Mouse (Mus musculus) G1E (cell line): ENCODE measurements at regions not wholly inside any gene's neighbourhood (a gene's known extent, or its start where the extent isn't known, plus 50 kb on each side); places are given as distances from the start of the nearest gene placed in this dataset.

Experiments used
- ATAC-seq: 2 replicates; pipeline ENCODE4 v1.8.0; 2016; ENCODE audit warnings: mild to moderate bottlenecking; ENCODE audit not compliant: insufficient number of reproducible peaks, poor library complexity, low FRiP score, severe bottlenecking; ENCODE audit errors: extremely low read depth
- DNase-seq: peaks from one replicate; pipeline ENCODE4 v3.0.0; 2012; ENCODE audit warnings: low spot score
- H3K27me3 ChIP-seq: 2 replicates; pipeline ENCODE4 v1.6.1; 2012; ENCODE audit warnings: mild to moderate bottlenecking, low read length, inconsistent platforms; ENCODE audit not compliant: insufficient read depth
- H3K36me3 ChIP-seq: replicated peaks from 2 replicates; pipeline ENCODE3; 2012; ENCODE audit warnings: mild to moderate bottlenecking, inconsistent platforms
- H3K4me1 ChIP-seq: 2 replicates; pipeline ENCODE4 v1.6.1; 2012; ENCODE audit warnings: low read depth, low read length, inconsistent platforms, mixed read lengths; ENCODE audit not compliant: insufficient read depth
- H3K4me3 ChIP-seq: 2 replicates; pipeline ENCODE4 v1.5.1; 2012; ENCODE audit warnings: low read depth, mild to moderate bottlenecking, inconsistent platforms, low read length, moderate library complexity, mixed read lengths
- H3K9me3 ChIP-seq: replicated peaks from 2 replicates; pipeline ENCODE4 v1.6.1; 2012; ENCODE audit warnings: inconsistent platforms
- CTCF ChIP-seq: IDR thresholded peaks from 2 replicates; pipeline ENCODE4 v1.5.1; 2012; ENCODE audit warnings: low read depth, low read length, inconsistent platforms, mixed read lengths
- GATA1 ChIP-seq: IDR thresholded peaks from 2 replicates; pipeline ENCODE4 v1.6.1; 2012; ENCODE audit warnings: borderline replicate concordance, low read length, inconsistent platforms, mixed read lengths
- GATA2 ChIP-seq: IDR thresholded peaks from 2 replicates; pipeline ENCODE4 v1.6.1; 2012; ENCODE audit warnings: low read depth, low read length, inconsistent platforms, borderline replicate concordance
- POLR2AphosphoS5 ChIP-seq: IDR thresholded peaks from 2 replicates; pipeline ENCODE4 v1.6.1; 2012; ENCODE audit warnings: low read depth, low read length, inconsistent platforms; ENCODE audit not compliant: insufficient replicate concordance
- TAL1 ChIP-seq: conservative IDR thresholded peaks from 2 replicates; pipeline ENCODE4 v1.6.1; 2012; ENCODE audit warnings: low read depth, low read length, inconsistent platforms, mixed read lengths

- DNase-seq: no peak
- ATAC-seq: no peak
- no peak overlapping the region for H3K4me3 ChIP-seq
- TF ChIP-seq GATA1 (no peak), POLR2AphosphoS5 (no peak), CTCF (no peak), GATA2 (no peak), TAL1 (no peak)
- H3K9me3 ChIP-seq: peaks cover 63% of the 10 kb centered on the region
- no peaks in the 10 kb centered on the region for H3K4me1 ChIP-seq
- H3K36me3 ChIP-seq: no peaks in the 10 kb centered on the region
- no peaks in the 10 kb centered on the region for H3K27me3 ChIP-seq
Measured at GRCm38 (mm10) chr1:88954784-88955183, 115.4 kb upstream of the Sh3bp4 start.

- Histone ChIP-seq H3K36me3 (no peaks in the 10 kb centered on the region), H3K4me3 (no peak overlapping the region), H3K27me3 (no peaks in the 10 kb centered on the region), H3K9me3 (peaks cover 80% of the 10 kb centered on the region), H3K4me1 (no peaks in the 10 kb centered on the region)
- TF ChIP-seq CTCF (no peak), GATA2 (no peak), GATA1 (no peak), TAL1 (no peak), POLR2AphosphoS5 (no peak)
- DNase-seq (no peak), ATAC-seq (no peak)
Measured at GRCm38 (mm10) chr1:88957061-88957460, 113.2 kb upstream of the Sh3bp4 start.

- Histone ChIP-seq H3K36me3 (no peaks in the 10 kb centered on the region), H3K4me3 (no peak overlapping the region), H3K4me1 (no peaks in the 10 kb centered on the region), H3K27me3 (no peaks in the 10 kb centered on the region), H3K9me3 (peaks cover 86% of the 10 kb centered on the region)
- DNase-seq: no peak
- ATAC-seq: no peak
- TF ChIP-seq CTCF: no peak
- TF ChIP-seq GATA2: no peak
- no peak for TF ChIP-seq TAL1
- no peak for TF ChIP-seq GATA1
- TF ChIP-seq POLR2AphosphoS5: no peak
Measured at GRCm38 (mm10) chr1:88959715-88960114, 110.5 kb upstream of the Sh3bp4 start.

GRCm38 (mm10) chr1:88960142-88960541 lies 110.1 kb upstream of the Sh3bp4 start:
- H3K36me3 ChIP-seq: no peaks in the 10 kb centered on the region
- no peak for TF ChIP-seq GATA1
- H3K4me1 ChIP-seq: no peaks in the 10 kb centered on the region
- H3K9me3 ChIP-seq: peaks cover 84% of the 10 kb centered on the region
- H3K27me3 ChIP-seq: no peaks in the 10 kb centered on the region
- no peak for DNase-seq
- ATAC-seq: no peak
- no peak overlapping the region for H3K4me3 ChIP-seq

- DNase-seq (no peak), ATAC-seq (no peak)
- TF ChIP-seq POLR2AphosphoS5: no peak
- no peak for TF ChIP-seq GATA1
- no peak for TF ChIP-seq GATA2
- TF ChIP-seq TAL1: no peak
- TF ChIP-seq CTCF: no peak
Measured at GRCm38 (mm10) chr1:88964045-88964747, 106.0 kb upstream of the Sh3bp4 start.

GRCm38 (mm10) chr1:88966416-88966815 lies 103.8 kb upstream of the Sh3bp4 start:
- Histone ChIP-seq H3K4me1 (no peaks in the 10 kb centered on the region), H3K36me3 (no peaks in the 10 kb centered on the region), H3K9me3 (peaks cover 71% of the 10 kb centered on the region), H3K27me3 (no peaks in the 10 kb centered on the region), H3K4me3 (no peak overlapping the region)
- ATAC-seq (no peak), DNase-seq (no peak)
- no peak for TF ChIP-seq CTCF

More at GRCm38 (mm10) chr1:88964045-88964747, 106.0 kb upstream of the Sh3bp4 start:
- H3K4me1 ChIP-seq: no peaks in the 10 kb centered on the region
- H3K27me3 ChIP-seq: no peaks in the 10 kb centered on the region
- H3K36me3 ChIP-seq: no peaks in the 10 kb centered on the region
- peaks cover 81% of the 10 kb centered on the region for H3K9me3 ChIP-seq
- no peak overlapping the region for H3K4me3 ChIP-seq

GRCm38 (mm10) chr1:88968142-88968541 lies 102.1 kb upstream of the Sh3bp4 start:
- H3K36me3 ChIP-seq: no peaks in the 10 kb centered on the region
- H3K27me3 ChIP-seq: no peaks in the 10 kb centered on the region
- H3K4me3 ChIP-seq: no peak overlapping the region
- no peak for ATAC-seq
- H3K4me1 ChIP-seq: no peaks in the 10 kb centered on the region
- no peak for DNase-seq
- TF ChIP-seq CTCF: no peak
- TF ChIP-seq GATA2: no peak
- no peak for TF ChIP-seq POLR2AphosphoS5
- no peak for TF ChIP-seq TAL1
- TF ChIP-seq GATA1: no peak
- H3K9me3 ChIP-seq: peaks cover 73% of the 10 kb centered on the region
